Mouse (Mus musculus) limb, embryonic 11.5 days (tissue): ENCODE data around the gene AI854703. TPM values are rescaled to one million over a fixed set of nuclear protein-coding genes. Genes with fewer than 3 reads are reported as not detected.
A peak's percentile ranks its signal among the peaks of the same experiment; 100 is the strongest.

ENCODE experiments used
- ATAC-seq: fragments of 200-750 bp; cut with Nextera tagmentation; 2 replicates; pipeline ENCODE4 v1.8.0; 2017; ENCODE audit warnings: low read depth; ENCODE audit not compliant: insufficient number of reproducible peaks, low FRiP score, low TSS enrichment
- DNase-seq: peaks from one replicate; pipeline ENCODE4 v3.0.0-alpha.2; 2015; ENCODE audit warnings: low spot score
- H3K27ac ChIP-seq: fragments of 300-500 bp; sonication (generic); replicated peaks from 2 replicates; pipeline ENCODE4 v1.5.1; 2014; ENCODE audit warnings: low read depth, mild to moderate bottlenecking, low read length
- H3K27me3 ChIP-seq: fragments of 300-500 bp; sonication (generic); 2 replicates; pipeline ENCODE4 v1.6.1; 2014; ENCODE audit warnings: mild to moderate bottlenecking, low read length, mixed read lengths; ENCODE audit not compliant: control insufficient read depth, insufficient read depth
- H3K36me3 ChIP-seq: fragments of 300-500 bp; sonication (generic); 2 replicates; pipeline ENCODE4 v1.6.1; 2014; ENCODE audit warnings: mild to moderate bottlenecking, low read length, moderate library complexity, mixed read lengths; ENCODE audit not compliant: control insufficient read depth, insufficient read depth
- H3K4me1 ChIP-seq: fragments of 300-500 bp; sonication (generic); 2 replicates; pipeline ENCODE4 v1.6.1; 2014; ENCODE audit warnings: low read length, mixed read lengths; ENCODE audit not compliant: control insufficient read depth, insufficient read depth
- H3K4me2 ChIP-seq: fragments of 300-500 bp; sonication (generic); 2 replicates; pipeline ENCODE4 v1.6.1; 2014; ENCODE audit warnings: low read depth, mild to moderate bottlenecking, moderate library complexity; ENCODE audit not compliant: severe bottlenecking
- H3K4me3 ChIP-seq: fragments of 300-500 bp; sonication (generic); 2 replicates; pipeline ENCODE4 v1.5.1; 2014; ENCODE audit warnings: low read depth, low read length
- H3K9ac ChIP-seq: fragments of 300-500 bp; sonication (generic); 2 replicates; pipeline ENCODE4 v1.6.1; 2014; ENCODE audit warnings: mild to moderate bottlenecking, low read length
- H3K9me3 ChIP-seq: fragments of 300-500 bp; sonication (generic); 2 replicates; pipeline ENCODE4 v1.6.1; 2016; ENCODE audit warnings: low read length; ENCODE audit not compliant: control insufficient read depth
- WGBS: fragments of 180-500 bp; shearing (Covaris S2); extraction: QIAGEN DNeasy Blood & Tissue Kit; methylation state at CpG from one replicate; pipeline ENCODE4 v1.1.7; 2014; 5-methylcytosine and 5-hydroxymethylcytosine counted together
- polyA plus RNA-seq: library from polyadenylated mRNA; unstranded; fragments of >200 nt; fragmentation: Nextera tagmentation; extraction: Ambion mirVana; gene quantifications from 2 replicates; pipeline ENCODE4 v1.2.1, GENCODE M21; 2014

Gene AI854703
- polyA plus RNA-seq, 1 experiment from 2014 or later, result 0.83 TPM

DNA sequence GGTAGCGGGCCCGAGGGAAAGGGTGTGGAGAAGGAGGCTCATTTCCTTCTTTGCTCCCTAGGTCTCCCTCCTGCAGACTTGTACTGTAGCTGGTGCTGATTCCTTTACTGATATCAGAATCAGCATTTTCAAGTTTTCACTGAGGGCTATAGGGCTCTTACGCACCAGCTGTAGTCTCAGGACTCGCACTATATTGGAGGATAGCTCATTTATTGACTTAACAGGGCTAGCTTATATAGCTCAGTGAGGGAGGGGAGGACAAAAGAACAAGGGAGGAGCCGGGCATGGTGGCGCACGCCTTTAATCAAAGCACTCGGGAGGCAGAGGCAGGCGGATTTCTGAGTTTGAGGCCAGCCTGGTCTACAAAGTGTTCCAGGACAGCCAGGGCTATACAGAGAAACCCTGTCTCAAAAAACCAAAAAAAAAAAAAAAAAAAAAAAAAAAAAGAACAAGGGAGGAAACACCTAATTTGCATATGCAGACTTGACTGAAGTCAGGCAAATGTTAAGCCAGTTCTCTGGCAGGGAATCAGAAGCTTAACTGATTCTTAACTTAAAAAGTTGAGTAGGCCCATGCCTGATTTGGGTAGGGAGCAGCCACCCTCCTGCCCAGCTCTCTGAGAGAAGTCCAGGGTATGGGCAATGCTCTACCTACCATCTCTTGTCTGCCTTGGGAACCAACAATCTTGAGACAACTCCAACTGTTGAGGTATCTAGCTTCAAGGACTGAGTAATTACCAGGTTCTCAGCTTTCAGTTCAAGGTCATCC lies 47.9 kb downstream of the AI854703 start:
- ATAC-seq (no peak), DNase-seq (no peak)
- no peak overlapping the region for H3K27ac ChIP-seq
- no peaks in the 10 kb centered on the region; the same call in 1 of the 2 replicates for H3K4me1 ChIP-seq
- H3K36me3 ChIP-seq, result no peaks in the 10 kb centered on the region
- no peaks in the 10 kb centered on the region for H3K9me3 ChIP-seq
- H3K4me2 ChIP-seq, result no peak overlapping the region
- H3K9ac ChIP-seq, result no peak overlapping the region
- 91% methylated on average over 9 of the region's 9 CpGs for WGBS
- H3K4me3 ChIP-seq, result no peak overlapping the region
- H3K27me3 ChIP-seq, result no peaks in the 10 kb centered on the region

DNA sequence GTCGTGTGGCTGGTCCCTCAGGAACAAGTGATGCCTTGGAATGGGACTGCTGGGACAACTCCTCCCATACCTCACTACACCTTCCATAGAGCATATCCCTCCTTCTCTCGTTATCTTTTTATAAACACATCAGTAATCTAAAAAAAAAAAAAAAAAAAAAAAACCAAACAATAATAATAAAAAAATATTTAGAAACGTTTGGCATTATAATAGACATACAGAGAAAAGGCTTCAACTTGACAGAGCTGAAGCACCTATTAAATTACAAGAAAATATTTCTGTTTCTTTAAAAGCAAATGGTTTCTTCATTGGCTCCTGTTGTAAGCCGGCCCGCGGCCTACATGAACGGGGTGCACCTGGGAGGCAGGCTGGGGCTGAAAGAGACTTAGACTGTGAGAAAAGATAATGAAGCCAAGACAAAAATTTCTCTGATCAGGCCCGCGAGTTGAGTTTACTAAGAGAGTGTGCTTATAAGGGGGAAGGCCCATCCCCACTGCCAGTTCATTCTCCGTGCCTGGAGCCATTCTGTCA lies 48.9 kb downstream of the AI854703 start:
- WGBS, result 52% methylated on average over 10 of the region's 10 CpGs
- Histone ChIP-seq H3K4me3 (no peak overlapping the region), H3K4me1 (no peaks in the 10 kb centered on the region; the same call in 1 of the 2 replicates), H3K9ac (no peak overlapping the region), H3K4me2 (peak overlapping the region; percentile 21; the same call in 1 of the 2 replicates), H3K27ac (no peak overlapping the region), H3K36me3 (no peaks in the 10 kb centered on the region), H3K27me3 (no peaks in the 10 kb centered on the region), H3K9me3 (no peaks in the 10 kb centered on the region)
- no peak for DNase-seq
- ATAC-seq, result no peak

DNA sequence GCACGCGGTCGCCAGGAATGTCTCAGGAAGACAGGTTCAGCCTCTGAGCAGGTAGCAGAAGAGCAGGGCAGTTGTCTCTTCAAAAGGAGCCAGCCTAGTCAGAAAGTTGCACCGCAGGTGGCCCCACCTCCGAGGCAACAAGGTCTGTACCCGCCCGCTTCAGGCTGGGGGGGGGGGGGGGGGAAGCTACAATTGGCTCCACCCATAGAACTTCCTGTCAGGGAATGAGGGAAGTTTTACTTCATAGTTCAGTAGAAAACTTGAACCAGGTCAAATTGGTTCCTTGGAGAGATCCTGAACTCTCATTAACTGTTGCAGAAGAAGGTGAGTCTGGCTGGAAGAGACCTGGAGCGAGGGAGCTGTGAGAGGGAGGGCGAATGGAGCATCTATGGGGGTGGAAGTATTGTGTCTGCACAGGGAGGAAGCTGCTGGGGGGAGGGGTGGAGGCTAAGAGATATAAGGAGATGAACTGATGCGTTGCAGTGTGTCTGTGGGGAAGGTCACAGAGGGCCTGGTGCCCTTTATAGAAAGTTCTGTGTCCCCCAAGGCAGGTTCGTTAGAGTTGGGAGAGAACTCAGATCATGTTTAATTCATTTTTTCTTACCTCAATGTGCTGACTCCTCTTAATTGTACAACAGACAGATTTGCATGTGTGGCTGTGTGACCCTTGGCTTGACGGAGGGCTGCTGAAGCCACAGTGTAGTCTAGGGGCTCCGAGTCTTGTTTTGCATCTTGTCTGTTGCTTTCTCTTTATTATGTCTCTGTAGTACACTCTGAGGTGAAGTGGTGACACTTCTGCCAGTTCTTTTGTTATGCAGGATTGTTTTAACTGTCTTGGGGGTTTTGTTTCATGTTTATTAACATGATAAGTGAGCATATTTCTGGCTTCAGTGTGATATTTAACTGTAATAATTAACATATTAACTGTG lies 49.6 kb downstream of the AI854703 start, which contains the start of gene Gimap9:
TSS of gene Gimap9 (plus strand) at position 199 of the 929 bp plus-strand sequence.
- H3K27me3 ChIP-seq, result no peaks in the 10 kb centered on the region
- peak; percentile 39 for DNase-seq
- no peaks in the 10 kb centered on the region; the same call in 1 of the 2 replicates for H3K4me1 ChIP-seq
- H3K27ac ChIP-seq, result no peak within 1 kb of the TSS
- no peaks in the 10 kb centered on the region for H3K36me3 ChIP-seq
- 32% methylated on average over 12 of the region's 13 CpGs for WGBS
- H3K4me2 ChIP-seq, result peak within 1 kb of the TSS; percentile 21; the same call in 1 of the 2 replicates
- no peaks in the 10 kb centered on the region for H3K9me3 ChIP-seq
- no peak for ATAC-seq
- no peak within 1 kb of the TSS for H3K4me3 ChIP-seq
- H3K9ac ChIP-seq, result no peak within 1 kb of the TSS

DNA sequence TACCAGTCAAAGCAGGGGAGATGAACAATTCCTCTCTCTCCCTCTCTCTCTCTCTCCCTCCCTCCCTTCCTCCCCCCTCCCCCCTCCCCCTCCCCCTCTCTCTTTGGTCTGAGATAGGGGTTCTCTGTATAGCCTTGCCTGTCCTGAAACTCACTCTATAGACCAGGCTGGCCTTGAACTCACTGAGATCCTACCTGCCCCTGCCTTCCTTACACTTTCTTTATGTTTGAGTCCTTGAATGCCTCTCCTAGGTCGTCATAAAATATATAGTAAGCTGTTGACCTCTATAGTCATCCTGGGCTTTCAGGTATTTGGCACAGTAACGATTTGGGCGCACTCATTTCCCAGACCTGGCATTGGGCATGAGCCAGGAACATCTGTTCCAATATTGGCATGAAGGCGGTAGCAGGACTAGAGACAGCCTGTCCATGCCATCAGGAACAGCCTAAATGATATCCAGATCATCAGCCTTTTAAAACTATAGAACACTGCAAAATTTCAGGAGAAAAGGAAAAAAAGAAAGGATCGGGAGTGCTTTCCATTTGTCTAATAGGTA lies 50.4 kb downstream of the AI854703 start:
- no peaks in the 10 kb centered on the region; the same call in 1 of the 2 replicates for H3K4me1 ChIP-seq
- DNase-seq, result no peak
- H3K36me3 ChIP-seq, result no peaks in the 10 kb centered on the region
- H3K9ac ChIP-seq, result no peak overlapping the region
- H3K9me3 ChIP-seq, result no peaks in the 10 kb centered on the region
- no peak overlapping the region for H3K4me3 ChIP-seq
- no peak overlapping the region for H3K27ac ChIP-seq
- no peaks in the 10 kb centered on the region for H3K27me3 ChIP-seq
- H3K4me2 ChIP-seq, result no peak overlapping the region
- 82% methylated on average over 5 of the region's 5 CpGs for WGBS
- no peak for ATAC-seq

DNA sequence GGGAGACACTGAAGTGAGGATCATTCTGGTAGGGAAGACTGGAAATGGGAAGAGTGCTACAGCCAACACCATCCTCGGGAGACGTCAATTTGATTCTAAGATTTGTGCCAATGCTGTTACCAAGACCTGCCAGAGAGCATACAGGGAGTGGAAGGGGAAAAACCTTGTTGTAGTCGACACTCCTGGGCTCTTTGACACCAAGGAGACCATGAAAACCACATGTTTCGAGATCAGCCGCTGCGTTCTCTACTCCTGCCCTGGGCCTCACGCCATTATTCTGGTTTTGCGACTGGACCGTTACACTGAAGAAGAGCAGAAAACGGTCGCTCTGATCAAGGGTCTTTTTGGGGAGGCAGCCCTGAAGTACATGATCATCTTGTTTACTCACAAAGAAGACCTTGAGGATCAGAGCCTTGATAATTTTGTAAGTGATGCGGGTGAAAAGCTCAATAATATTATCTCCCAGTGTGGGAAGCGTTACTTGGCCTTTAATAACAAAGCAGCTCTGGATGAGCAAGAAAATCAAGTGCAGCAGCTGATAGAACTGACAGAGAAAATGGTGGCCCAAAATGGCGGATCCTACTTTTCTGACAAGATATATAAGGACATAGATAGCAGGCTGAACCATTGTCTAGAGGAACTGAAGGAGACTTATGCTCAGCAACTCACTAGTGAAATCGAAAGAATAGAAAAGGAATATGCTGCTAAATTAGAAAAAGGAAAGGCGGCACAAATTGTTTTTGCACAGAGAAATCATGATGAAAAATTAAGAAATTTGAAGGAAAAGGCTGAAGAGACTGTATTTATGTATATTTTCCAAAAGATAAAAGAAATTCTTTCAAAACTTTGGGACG lies 51.2 kb downstream of the AI854703 start:
- Histone ChIP-seq H3K4me2 (no peak overlapping the region), H3K9me3 (no peaks in the 10 kb centered on the region), H3K36me3 (no peaks in the 10 kb centered on the region), H3K4me1 (no peaks in the 10 kb centered on the region; the same call in 1 of the 2 replicates), H3K27ac (no peak overlapping the region), H3K9ac (no peak overlapping the region), H3K27me3 (no peaks in the 10 kb centered on the region), H3K4me3 (no peak overlapping the region)
- DNase-seq (no peak), ATAC-seq (no peak)
- 91% methylated on average over 17 of the region's 17 CpGs for WGBS

DNA sequence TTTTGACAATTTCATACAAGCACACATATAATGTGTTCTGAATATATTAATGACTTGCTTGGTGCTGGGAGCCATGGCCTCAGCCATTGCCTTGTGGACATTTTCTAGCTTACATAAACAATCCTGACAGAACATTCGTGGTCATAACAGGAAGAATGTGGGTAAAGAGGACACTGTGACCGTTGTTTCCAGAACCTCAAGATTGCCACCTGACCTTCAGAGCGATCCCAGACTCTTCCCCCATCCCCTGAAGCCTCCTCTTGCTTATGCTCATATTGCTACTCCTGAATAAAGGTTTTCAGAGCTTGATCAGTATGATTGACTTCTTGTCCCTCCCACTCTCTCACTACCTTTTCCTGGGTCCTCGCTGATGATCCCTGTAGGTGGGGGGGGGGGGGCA lies 51.8 kb downstream of the AI854703 start:
- no peak overlapping the region for H3K4me3 ChIP-seq
- no peaks in the 10 kb centered on the region for H3K36me3 ChIP-seq
- no peak overlapping the region for H3K27ac ChIP-seq
- no peaks in the 10 kb centered on the region for H3K27me3 ChIP-seq
- ATAC-seq (no peak), DNase-seq (no peak)
- no peaks in the 10 kb centered on the region for H3K9me3 ChIP-seq
- no peak overlapping the region for H3K4me2 ChIP-seq
- 82% methylated on average over 4 of the region's 4 CpGs for WGBS
- H3K4me1 ChIP-seq, result no peaks in the 10 kb centered on the region; the same call in 1 of the 2 replicates
- H3K9ac ChIP-seq, result no peak overlapping the region

- WGBS, result 72% methylated on average over 6 of the region's 6 CpGs
- Histone ChIP-seq H3K27me3 (no peaks in the 10 kb centered on the region), H3K4me3 (no peak overlapping the region), H3K27ac (no peak overlapping the region), H3K36me3 (no peaks in the 10 kb centered on the region), H3K9ac (no peak overlapping the region), H3K9me3 (no peaks in the 10 kb centered on the region), H3K4me2 (no peak overlapping the region), H3K4me1 (no peaks in the 10 kb centered on the region; the same call in 1 of the 2 replicates)
- ATAC-seq, result no peak
- DNase-seq, result no peak
Observed at GRCm38 (mm10) chr6:48679701-48680100, 53.1 kb downstream of the AI854703 start.
